17 mouse cellular contexts compared by ENCODE assay signal in genomic region chr2:90532095-90532494, GRCm38 (mm10). TPM values are rescaled to one million over a fixed set of nuclear protein-coding genes. Genes with fewer than 3 reads are reported as not detected.
DNase-seq lines count a peak whose midpoint lies in the region; ATAC-seq and TF ChIP-seq lines count a peak whose summit lies in the region.
"Had no signal": no experiment of that assay in that cellular context is flagged by ENCODE, and none has a peak within 500 bp of the region (broad histone marks: within the 10 kb centered on the region; RNA-seq: fewer than 3 reads in every experiment).

No protein-coding gene starts in this region.

- H3K4me1 ChIP-seq in spleen, adult 2 months (ENCODE audit: control insufficient read depth, insufficient read depth, insufficient read length), result peaks cover 41% of the 10 kb centered on the region
- H3K4me1 ChIP-seq in kidney, embryonic 16.5 days (ENCODE audit: insufficient read depth, low read length), result peaks cover 20% of the 10 kb centered on the region

- H3K36me3 ChIP-seq in spleen, adult 2 months (ENCODE audit: control insufficient read depth, insufficient read depth, low read length), result no peaks in the 10 kb centered on the region
- H3K36me3 ChIP-seq in kidney, embryonic 16.5 days (ENCODE audit: insufficient read depth, low read length), result no peaks in the 10 kb centered on the region
- H3K36me3 ChIP-seq: liver, embryonic 15.5 days had no signal

- no peak overlapping the region for H3K4me2 ChIP-seq in kidney, embryonic 16.5 days (replicated peaks; ENCODE audit: low read depth, low read length)
- H3K4me2 ChIP-seq: hindbrain, embryonic 14.5 days; liver, embryonic 15.5 days had no signal

- no peak overlapping the region for H3K9ac ChIP-seq in kidney, embryonic 16.5 days (replicated peaks; ENCODE audit: low read length)
- H3K9ac ChIP-seq: hindbrain, embryonic 14.5 days; liver, embryonic 15.5 days had no signal

- intact Hi-C loops in gastrocnemius, adult 2 months (cut with DNase I), result no loop called here
- intact Hi-C loops in heart, postnatal 25 days (cut with DNase I), result no loop called here

- peak in 1 of 2 experiments; percentile 22 for DNase-seq in spleen, adult 2 months (ENCODE audit: low read depth in 1 of 2, low spot score in 2 of 2)
- no peak for DNase-seq in spleen, postnatal 10 days (ENCODE audit: low spot score in 2 of 2)
- peak; percentile 72 for DNase-seq in gastrocnemius, adult 2 months
- DNase-seq in heart, postnatal 25 days (ENCODE audit: low spot score), result peak; percentile 44
- peak; percentile 52 for DNase-seq in skeletal muscle tissue, adult 2 months (ENCODE audit: low read depth, low spot score)
- DNase-seq in cerebellum, adult 18-20 months, result no peak
- DNase-seq: adrenal gland, adult 2 months; cerebellum, postnatal 14 days; kidney, postnatal 14 days; midbrain, embryonic 14.5 days; spleen, adult 18-20 months; thymus, adult 2 months had no signal

- H3K27me3 ChIP-seq in spleen, adult 2 months (ENCODE audit: control insufficient read depth, insufficient read depth, low read length), result no peaks in the 10 kb centered on the region
- no peaks in the 10 kb centered on the region for H3K27me3 ChIP-seq in kidney, embryonic 16.5 days (ENCODE audit: insufficient read depth, low read length)
- H3K27me3 ChIP-seq: liver, embryonic 15.5 days; Patski had no signal

- peak overlapping the region; percentile 54 for H3K27ac ChIP-seq in spleen, adult 2 months (ENCODE audit: insufficient read depth, low read length)
- peak overlapping the region; percentile 43; the same call in 1 of the 2 replicates for H3K27ac ChIP-seq in gastrocnemius, adult 2 months
- no peak overlapping the region for H3K27ac ChIP-seq in kidney, embryonic 16.5 days (ENCODE audit: low read length)
- H3K27ac ChIP-seq: hindbrain, embryonic 14.5 days; liver, embryonic 15.5 days had no signal

- no peaks in the 10 kb centered on the region for H3K9me3 ChIP-seq in kidney, embryonic 16.5 days (ENCODE audit: low read length)
- H3K9me3 ChIP-seq: liver, embryonic 15.5 days had no signal

- no peak for ATAC-seq in kidney, embryonic 16.5 days (ENCODE audit: low FRiP score, low TSS enrichment)
- ATAC-seq: intestine, postnatal 0 days; Patski had no signal

- 31% methylated on average over 5 of the region's 5 CpGs for WGBS in spleen, adult 2 months
- 82% methylated on average over 5 of the region's 5 CpGs for WGBS in kidney, embryonic 16.5 days

- H3K4me3 ChIP-seq in spleen, adult 2 months (ENCODE audit: extremely low read depth, insufficient read depth, insufficient read length), result no peak overlapping the region
- H3K4me3 ChIP-seq in gastrocnemius, adult 2 months, result no peak overlapping the region
- H3K4me3 ChIP-seq in kidney, embryonic 16.5 days (ENCODE audit: low read length), result no peak overlapping the region
- H3K4me3 ChIP-seq: liver, embryonic 15.5 days had no signal

- no peak for TF ChIP-seq POLR2A in spleen, adult 2 months (IDR thresholded peaks at IDR 0.05; ENCODE audit: low read depth, low read length)

- no peak for TF ChIP-seq CTCF in spleen, adult 2 months (IDR thresholded peaks at IDR 0.05; ENCODE audit: extremely low read depth, insufficient read depth, insufficient read length, insufficient replicate concordance)
- TF ChIP-seq CTCF in gastrocnemius, adult 2 months (IDR thresholded peaks at IDR 0.05), result no peak

RNA-seq across cellular contexts. Expression of gene Ptprj, which starts 48.4 kb away (rescaled TPM):
- 21.0 and 21.9 TPM in 2 replicates for polyA plus RNA-seq in spleen, adult 2 months (2012; rRNA removed)
- 1 to 10 TPM; 2.1 to 4.2 TPM for total RNA-seq in gastrocnemius, adult 2 months (2021)
- total RNA-seq in heart, postnatal 25 days (2021), result 1 to 10 TPM; 7.2 to 7.6 TPM
- 7.0 and 7.4 TPM in 2 replicates for polyA plus RNA-seq in kidney, embryonic 16.5 days (2015; fragmentation: Nextera tagmentation; extraction: Ambion mirVana)

Comparison
In these comparisons a context has a peak if more than half of its experiments do, and no peak if none do; other contexts are left out.
1. DNase-seq: peak in gastrocnemius, adult 2 months (single experiment), heart, postnatal 25 days (single experiment) and skeletal muscle tissue, adult 2 months (single experiment); none in spleen, postnatal 10 days (0 of 2) and cerebellum, adult 18-20 months (0 of 2).